Mouse (Mus musculus): ENCODE data around the gene Dpy30. TPM values are rescaled to one million over a fixed set of nuclear protein-coding genes. Genes with fewer than 3 reads are reported as not detected.
"Not testable (repeated sequence)": the region's sequence is repeated elsewhere in the genome, so short reads cannot be mapped to it uniquely, and the experiment has no call there.

Dpy30 gene
- polyA plus RNA-seq, 1 experiment: 57.9 TPM

DNA sequence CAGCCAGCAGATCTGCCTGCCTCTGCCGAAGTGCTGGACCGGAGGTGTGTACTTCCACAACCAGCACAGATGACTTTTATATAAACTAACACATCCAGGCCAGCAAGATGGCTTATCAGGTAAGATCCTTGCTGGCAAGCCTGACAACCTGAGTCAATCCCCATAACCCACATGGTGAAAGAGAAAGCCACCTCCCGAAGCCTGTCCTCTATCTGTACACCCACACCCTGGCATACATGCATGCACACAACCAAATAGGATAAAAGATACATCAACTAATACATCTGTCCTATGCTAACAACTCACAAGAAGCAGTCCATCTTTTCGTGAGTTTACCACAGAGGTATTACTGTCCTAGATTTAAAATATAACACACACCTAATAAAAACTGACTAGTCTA is 19.7 kb downstream of the Dpy30 start:
- no peak for TF ChIP-seq CEBPB (IDR thresholded peaks at IDR 0.05; ENCODE audit: insufficient read depth, poor library complexity, severe bottlenecking)
- no peak for TF ChIP-seq SRF (IDR thresholded peaks at IDR 0.05; ENCODE audit: control insufficient read depth, insufficient read length, low read depth)
- TF ChIP-seq POLR2A (IDR thresholded peaks at IDR 0.05; ENCODE audit: insufficient read length, low read depth): no peak
- TF ChIP-seq REST (IDR thresholded peaks at IDR 0.05; ENCODE audit: insufficient read depth, insufficient read length): no peak
- no peak for TF ChIP-seq MYOD1 (IDR thresholded peaks at IDR 0.05; ENCODE audit: control insufficient read depth in 1 of 3, insufficient read length in 2 of 3, low read depth in 2 of 3)
- TF ChIP-seq TCF12 (IDR thresholded peaks at IDR 0.05; ENCODE audit: insufficient read depth, poor library complexity, severe bottlenecking): no peak
- no peak for TF ChIP-seq E2F4 (IDR thresholded peaks at IDR 0.05; ENCODE audit: insufficient read depth)
- no peak for TF ChIP-seq MAX (IDR thresholded peaks at IDR 0.05; ENCODE audit: low read depth)
- TF ChIP-seq POLR2AphosphoS2 (IDR thresholded peaks at IDR 0.05; ENCODE audit: insufficient read length, low read depth): no peak
- no peak for TF ChIP-seq USF1 (IDR thresholded peaks at IDR 0.05; ENCODE audit: low read depth)
- TF ChIP-seq MYOG (IDR thresholded peaks at IDR 0.05; ENCODE audit: control insufficient read depth in 1 of 3, insufficient read depth in 1 of 3, insufficient read length in 2 of 3, low read depth in 2 of 3): no peak
- TF ChIP-seq TCF3 (IDR thresholded peaks at IDR 0.05; ENCODE audit: insufficient read length, low read depth): no peak
- H3K27me3 ChIP-seq (ENCODE audit: control insufficient read depth, insufficient read depth, insufficient read length): no peaks in the 10 kb centered on the region

DNA sequence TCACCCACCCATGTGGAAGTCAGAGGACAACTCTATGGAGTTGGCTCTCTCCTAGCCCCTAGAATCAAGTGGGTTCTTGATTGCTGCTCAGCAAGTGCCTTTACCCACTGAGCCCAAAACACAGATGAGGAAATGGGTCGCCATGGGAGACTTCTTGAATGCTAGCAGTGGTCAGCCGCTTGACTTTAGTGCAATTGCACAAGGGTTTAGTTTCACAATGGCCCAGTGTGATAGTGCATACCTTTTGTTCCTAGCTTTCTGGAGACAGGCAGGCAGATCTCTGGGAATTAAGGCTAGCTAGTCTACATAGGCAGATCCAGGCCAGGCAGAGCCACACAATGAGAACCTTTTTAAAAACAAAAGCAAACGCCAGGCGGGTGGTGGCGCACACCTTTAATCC is 23.7 kb downstream of the Dpy30 start:
- Histone ChIP-seq H3K4me3 (no peak overlapping the region), H3ac (ENCODE audit: control insufficient read depth, insufficient read length) (no peak overlapping the region), H3K27me3 (ENCODE audit: control insufficient read depth, insufficient read depth, insufficient read length) (no peaks in the 10 kb centered on the region), H3K36me3 (ENCODE audit: control insufficient read depth, insufficient read depth) (no peaks in the 10 kb centered on the region), H3K79me2 (ENCODE audit: control insufficient read depth, insufficient read depth) (no peaks in the 10 kb centered on the region), H3K4me2 (ENCODE audit: low read depth) (no peak overlapping the region)
- TF ChIP-seq E2F4 (IDR thresholded peaks at IDR 0.05; ENCODE audit: insufficient read depth) (no peak), MAX (IDR thresholded peaks at IDR 0.05; ENCODE audit: low read depth) (no peak), SRF (IDR thresholded peaks at IDR 0.05; ENCODE audit: control insufficient read depth, insufficient read length, low read depth) (no peak)

More for the DNA sequence above, 19.7 kb downstream of the Dpy30 start:
- Histone ChIP-seq H3K4me3 (no peak overlapping the region), H3K36me3 (ENCODE audit: control insufficient read depth, insufficient read depth) (peaks cover 12% of the 10 kb centered on the region), H3ac (ENCODE audit: control insufficient read depth, insufficient read length) (no peak overlapping the region), H3K4me2 (ENCODE audit: low read depth) (no peak overlapping the region), H3K79me2 (ENCODE audit: control insufficient read depth, insufficient read depth) (no peaks in the 10 kb centered on the region)

DNA sequence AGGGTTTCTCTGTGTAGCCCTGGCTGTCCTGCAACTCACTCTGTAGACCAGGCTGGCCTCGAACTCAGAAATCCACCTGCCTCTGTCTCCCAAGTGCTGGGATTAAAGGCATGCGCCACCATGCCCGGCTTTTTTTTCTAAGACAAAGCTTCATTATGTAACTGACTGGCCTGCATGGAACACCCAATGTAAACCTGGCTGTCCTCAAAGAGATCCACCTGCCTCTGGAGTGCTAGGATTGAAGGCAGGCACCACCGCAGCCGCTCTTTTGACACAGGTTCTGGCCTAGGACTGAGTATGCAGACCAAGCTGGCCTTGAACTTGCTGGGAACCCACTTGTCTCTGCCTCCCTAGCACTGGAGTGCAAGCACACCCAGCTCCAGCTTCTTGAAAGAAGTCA is 26.8 kb downstream of the Dpy30 start:
- not testable (repeated sequence) for H3K36me3 ChIP-seq (ENCODE audit: control insufficient read depth, insufficient read depth); H3K27me3 ChIP-seq (ENCODE audit: control insufficient read depth, insufficient read depth, insufficient read length); H3K4me3 ChIP-seq; H3K4me2 ChIP-seq (ENCODE audit: low read depth); H3ac ChIP-seq (ENCODE audit: control insufficient read depth, insufficient read length)
- peaks cover 23% of the 10 kb centered on the region for H3K79me2 ChIP-seq (ENCODE audit: control insufficient read depth, insufficient read depth)

DNA sequence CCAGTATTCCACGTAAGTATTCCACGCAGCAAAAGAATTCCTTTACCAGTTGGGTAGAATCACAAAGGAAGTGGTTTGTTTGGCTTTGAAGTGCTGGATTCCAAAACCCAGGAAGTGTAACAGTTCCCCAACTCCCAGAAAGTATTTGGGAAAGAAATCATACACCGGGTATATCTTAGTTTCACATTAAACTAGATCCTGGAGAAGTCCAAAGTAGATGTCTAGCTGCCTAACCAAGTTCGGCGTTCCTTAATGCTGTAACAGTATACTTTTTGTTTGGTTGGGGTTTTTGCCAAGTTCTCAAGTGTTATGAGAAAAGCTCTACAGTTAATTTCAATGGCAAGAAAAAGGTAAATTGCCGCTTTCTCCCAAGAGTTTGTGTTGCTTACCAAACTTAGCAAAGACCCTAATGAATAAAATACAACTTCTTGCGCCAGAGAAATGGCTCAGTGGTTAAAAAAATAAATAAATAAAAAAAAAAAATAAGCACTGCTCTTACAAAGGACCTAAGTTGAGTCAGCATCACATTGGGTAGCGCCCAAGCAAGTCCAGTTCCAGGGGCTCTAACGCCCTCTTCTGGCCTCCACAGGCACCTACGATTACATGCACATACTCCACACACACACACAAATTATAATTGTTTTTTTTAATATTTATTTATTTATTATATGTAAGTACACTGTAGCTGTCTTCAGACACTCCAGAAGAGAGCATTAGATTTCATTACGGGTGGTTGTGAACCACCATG is 27.5 kb downstream of the Dpy30 start:
- Histone ChIP-seq H3K36me3 (ENCODE audit: control insufficient read depth, insufficient read depth) (no peaks in the 10 kb centered on the region), H3ac (ENCODE audit: control insufficient read depth, insufficient read length) (peak overlapping the region; percentile 97), H3K27me3 (ENCODE audit: control insufficient read depth, insufficient read depth, insufficient read length) (no peaks in the 10 kb centered on the region), H3K4me3 (peak overlapping the region; percentile 89), H3K79me2 (ENCODE audit: control insufficient read depth, insufficient read depth) (peaks cover 30% of the 10 kb centered on the region), H3K4me2 (ENCODE audit: low read depth) (peak overlapping the region; percentile 95)
- TF ChIP-seq TCF3 (IDR thresholded peaks at IDR 0.05; ENCODE audit: insufficient read length, low read depth) (no peak), TCF12 (IDR thresholded peaks at IDR 0.05; ENCODE audit: insufficient read depth, poor library complexity, severe bottlenecking) (no peak), CEBPB (IDR thresholded peaks at IDR 0.05; ENCODE audit: insufficient read depth, poor library complexity, severe bottlenecking) (no peak)

DNA sequence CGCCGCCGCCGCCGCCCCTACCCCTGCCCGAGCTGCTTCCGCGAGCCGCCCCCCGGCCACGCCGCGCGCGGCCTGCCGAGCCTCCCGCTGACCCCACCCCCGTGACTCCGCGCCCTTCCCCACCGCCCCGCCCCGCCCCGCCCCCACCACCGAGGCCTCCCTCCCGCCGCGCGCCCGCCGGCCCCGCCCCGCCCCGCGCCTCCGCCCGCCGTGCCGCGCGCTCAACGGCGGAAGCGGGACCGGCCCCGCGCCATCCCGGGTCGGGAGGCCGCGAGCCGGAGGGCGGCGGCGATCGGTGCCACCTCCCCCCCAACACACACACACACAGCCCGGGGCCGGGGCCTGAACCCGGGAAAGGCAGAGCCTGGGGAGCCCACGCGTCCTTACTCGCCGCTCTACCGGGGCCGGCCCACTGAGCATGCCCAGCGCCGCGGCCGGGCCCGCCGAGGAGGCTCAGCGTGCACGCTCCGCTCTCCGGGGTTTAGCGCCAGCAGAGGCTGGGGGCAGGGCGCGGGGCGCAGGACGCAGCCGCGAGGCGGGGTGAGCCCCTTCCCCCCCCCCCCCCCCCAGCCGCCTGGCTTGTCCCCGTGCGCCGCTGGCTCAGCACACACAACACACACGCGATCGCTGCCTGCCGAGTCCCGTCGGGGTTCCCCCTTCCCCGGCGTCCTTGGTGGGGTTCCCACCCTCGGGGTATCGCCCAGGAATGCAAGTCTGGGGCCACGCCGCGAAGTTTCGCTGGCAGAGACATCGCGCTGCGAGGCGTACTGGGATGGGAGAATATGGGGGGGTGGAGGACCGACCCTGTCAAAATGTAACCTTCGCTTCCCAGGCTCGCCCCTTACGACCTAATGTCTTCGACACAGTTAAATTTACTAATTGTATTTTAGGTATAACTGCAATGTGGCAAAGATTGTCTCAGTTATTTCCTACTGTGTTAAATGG is 28.4 kb downstream of the Dpy30 start, which contains the start of gene Memo1:
Gene Memo1 (minus strand): TSS at position 496 of the 945 bp plus-strand sequence.
- Histone ChIP-seq H3ac (ENCODE audit: control insufficient read depth, insufficient read length) (peak within 1 kb of the TSS; percentile 97), H3K36me3 (ENCODE audit: control insufficient read depth, insufficient read depth) (no peaks in the 10 kb centered on the region), H3K27me3 (ENCODE audit: control insufficient read depth, insufficient read depth, insufficient read length) (no peaks in the 10 kb centered on the region), H3K4me3 (peak within 1 kb of the TSS; percentile 89), H3K79me2 (ENCODE audit: control insufficient read depth, insufficient read depth) (peaks cover 38% of the 10 kb centered on the region), H3K4me2 (ENCODE audit: low read depth) (peak within 1 kb of the TSS; percentile 95)
- no peak for TF ChIP-seq TCF12 (IDR thresholded peaks at IDR 0.05; ENCODE audit: insufficient read depth, poor library complexity, severe bottlenecking)
- TF ChIP-seq POLR2AphosphoS2 (IDR thresholded peaks at IDR 0.05; ENCODE audit: insufficient read length, low read depth): peak; percentile 61
- TF ChIP-seq MAX (IDR thresholded peaks at IDR 0.05; ENCODE audit: low read depth): no peak
- TF ChIP-seq REST (IDR thresholded peaks at IDR 0.05; ENCODE audit: insufficient read depth, insufficient read length): no peak
- TF ChIP-seq CEBPB (IDR thresholded peaks at IDR 0.05; ENCODE audit: insufficient read depth, poor library complexity, severe bottlenecking): no peak
- TF ChIP-seq MYOG (IDR thresholded peaks at IDR 0.05; ENCODE audit: control insufficient read depth in 1 of 3, insufficient read depth in 1 of 3, insufficient read length in 2 of 3, low read depth in 2 of 3): peak in 2 of 3 experiments; percentile 13 to 28
- no peak for TF ChIP-seq TCF3 (IDR thresholded peaks at IDR 0.05; ENCODE audit: insufficient read length, low read depth)
- no peak for TF ChIP-seq USF1 (IDR thresholded peaks at IDR 0.05; ENCODE audit: low read depth)
- TF ChIP-seq MYOD1 (IDR thresholded peaks at IDR 0.05; ENCODE audit: control insufficient read depth in 1 of 3, insufficient read length in 2 of 3, low read depth in 2 of 3): peak in 1 of 3 experiments; percentile 11
- no peak for TF ChIP-seq E2F4 (IDR thresholded peaks at IDR 0.05; ENCODE audit: insufficient read depth)
- peak; percentile 55 for TF ChIP-seq POLR2A (IDR thresholded peaks at IDR 0.05; ENCODE audit: insufficient read length, low read depth)
- no peak for TF ChIP-seq SRF (IDR thresholded peaks at IDR 0.05; ENCODE audit: control insufficient read depth, insufficient read length, low read depth)
